Mouse (Mus musculus) thymus, postnatal 4 days (tissue): ENCODE data around the gene Olfr937.

Source experiments
- DNase-seq: peaks from one replicate; pipeline ENCODE4 v3.0.0; 2021

Olfr937 gene

GRCm38 (mm10) chr9:39064851-39065250 lies at the start of gene Olfr937:
Gene Olfr937 (minus strand): TSS chr9:39064951.
- no peak for DNase-seq

- no peak for DNase-seq
Observed at GRCm38 (mm10) chr9:39078787-39079186, 14.0 kb upstream of the Olfr937 start, which contains the start of gene Olfr938. Gene Olfr938 (minus strand): TSS chr9:39078887.

DNA sequence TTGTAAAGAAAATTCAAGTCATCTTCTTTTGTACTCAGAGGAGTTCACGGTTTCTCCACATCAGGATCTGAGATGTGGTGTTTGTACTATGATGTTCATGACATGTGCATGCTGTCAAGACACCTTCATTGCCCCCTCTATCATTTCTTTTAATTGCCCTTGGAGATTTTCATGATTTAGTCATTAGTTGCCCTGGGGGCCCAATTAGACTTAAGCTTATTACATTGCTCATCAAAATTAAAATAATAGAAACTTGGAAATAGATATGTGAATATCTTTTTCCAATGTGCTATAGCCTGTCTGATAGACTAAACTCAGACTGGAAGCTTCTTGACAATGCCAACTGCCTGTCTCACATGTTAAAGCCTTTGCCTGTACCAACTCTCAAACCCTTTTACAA lies 41.5 kb downstream of the Olfr937 start, which contains the start of gene Olfr146:
Olfr146 (minus strand) TSS at position 101 of the 400 bp plus-strand sequence.
- no peak for DNase-seq
